Mouse (Mus musculus) olfactory bulb, adult 2 months (tissue): Measurements from ENCODE around the gene Mon2.

Experiments
- CTCF ChIP-seq: fragments of 200-500 bp; IDR thresholded peaks from 2 replicates; pipeline ENCODE4 v1.5.1; 2012; ENCODE audit warnings: low read depth, mild to moderate bottlenecking, low read length, moderate library complexity; ENCODE audit not compliant: insufficient read depth
- POLR2A ChIP-seq: fragments of 200-500 bp; IDR thresholded peaks from 2 replicates; pipeline ENCODE4 v1.6.1; 2012; ENCODE audit warnings: mild to moderate bottlenecking, low read depth, low read length, moderate library complexity; ENCODE audit not compliant: insufficient read depth

GRCm38 (mm10) chr10:123091737-123092136 lies 15.4 kb upstream of the Mon2 start:
- TF ChIP-seq CTCF (no peak), POLR2A (no peak)
